Mouse (Mus musculus) right cerebral cortex, adult 18-20 months (tissue): ENCODE results near the gene Hist1h4c.
A peak's percentile ranks its signal among the peaks of the same experiment; 100 is the strongest.
"Not testable (repeated sequence)": the region's sequence is repeated elsewhere in the genome, so short reads cannot be mapped to it uniquely, and the experiment has no call there.

Experiments used
- DNase-seq: peaks from one replicate; pipeline ENCODE4 v3.0.0; 2022; ENCODE audit warnings: mixed read lengths

Gene Hist1h4c

GRCm38 (mm10) chr13:23728472-23729191, 30.4 kb upstream of the Hist1h4c start:
- DNase-seq: no peak

- no peak for DNase-seq
These were observed 27.0 kb upstream of the Hist1h4c start for GRCm38 (mm10) chr13:23725213-23725612.

DNA sequence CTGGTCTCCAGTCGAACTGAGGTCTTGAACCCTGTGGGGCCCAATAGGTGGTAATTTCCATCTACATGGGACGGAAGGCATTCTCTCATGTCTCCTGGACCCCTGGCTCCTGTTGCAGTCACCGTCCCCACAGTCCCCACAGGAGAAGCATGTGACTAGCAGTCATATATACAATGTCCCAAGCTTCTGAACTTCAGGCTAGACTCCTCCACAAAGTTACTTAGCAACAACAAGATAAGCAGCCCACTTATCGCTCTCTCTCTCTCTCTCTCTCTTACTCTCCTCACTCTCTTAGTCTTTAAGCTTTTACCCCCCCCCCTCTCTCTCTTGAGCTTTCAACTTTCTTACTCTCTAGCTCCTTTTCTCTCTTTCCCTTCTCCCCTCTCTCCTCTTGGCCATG, 26.0 kb upstream of the Hist1h4c start:
- DNase-seq: no peak

- DNase-seq: not testable (repeated sequence)
These were observed 19.5 kb upstream of the Hist1h4c start for GRCm38 (mm10) chr13:23717593-23718245.

- no peak for DNase-seq
These were observed 18.9 kb upstream of the Hist1h4c start for GRCm38 (mm10) chr13:23717176-23717575.

GRCm38 (mm10) chr13:23716261-23717042, 18.2 kb upstream of the Hist1h4c start:
- no peak for DNase-seq

- DNase-seq: peak; percentile 39
These were observed 12.3 kb upstream of the Hist1h4c start, which contains the start of gene Hfe for GRCm38 (mm10) chr13:23710374-23711089. Gene Hfe (minus strand): TSS chr13:23710854.

- DNase-seq: no peak
These were observed 11.6 kb upstream of the Hist1h4c start for GRCm38 (mm10) chr13:23709714-23710373.

GRCm38 (mm10) chr13:23708654-23709053, 10.4 kb upstream of the Hist1h4c start:
- DNase-seq: no peak

DNA sequence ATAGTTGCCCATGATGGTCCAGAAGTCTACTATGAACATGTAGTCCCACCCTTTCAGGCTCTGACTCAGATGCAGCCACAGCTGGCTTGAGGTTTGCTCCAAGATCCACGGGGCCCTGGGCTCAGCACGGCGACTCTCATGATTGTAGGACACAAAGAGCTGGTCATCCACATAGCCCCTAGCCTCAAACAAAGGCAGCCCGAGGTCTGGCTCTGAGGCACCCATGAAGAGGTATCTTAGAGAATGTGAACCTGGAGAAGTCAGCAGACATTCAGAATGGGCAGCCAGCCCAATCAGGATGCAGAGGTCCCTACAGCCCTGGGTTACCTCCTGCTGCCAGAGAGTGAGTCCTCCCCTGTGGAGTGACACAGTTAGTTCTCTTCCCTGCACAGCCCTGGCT, 9.8 kb upstream of the Hist1h4c start:
- DNase-seq: no peak

DNA sequence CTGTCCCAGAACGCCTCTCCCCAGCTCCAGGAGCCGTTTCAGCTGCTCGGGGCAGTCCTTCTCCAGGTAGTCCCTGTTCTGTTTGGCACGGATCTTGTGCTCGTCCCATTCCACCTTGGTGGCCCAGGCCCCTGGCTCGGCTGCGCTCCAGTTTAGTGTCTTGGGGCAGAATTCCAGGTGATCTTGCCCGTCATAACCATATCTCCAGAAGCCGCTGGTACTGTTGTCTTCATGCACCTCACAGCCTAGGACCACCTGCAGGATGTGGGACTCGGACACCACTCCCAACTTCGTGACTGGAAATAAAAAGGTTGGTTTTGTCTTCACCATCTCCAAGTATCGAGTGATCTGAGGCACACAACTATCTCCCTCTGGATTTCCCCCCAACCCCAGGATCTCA, 8.5 kb upstream of the Hist1h4c start:
- DNase-seq: no peak

DNA sequence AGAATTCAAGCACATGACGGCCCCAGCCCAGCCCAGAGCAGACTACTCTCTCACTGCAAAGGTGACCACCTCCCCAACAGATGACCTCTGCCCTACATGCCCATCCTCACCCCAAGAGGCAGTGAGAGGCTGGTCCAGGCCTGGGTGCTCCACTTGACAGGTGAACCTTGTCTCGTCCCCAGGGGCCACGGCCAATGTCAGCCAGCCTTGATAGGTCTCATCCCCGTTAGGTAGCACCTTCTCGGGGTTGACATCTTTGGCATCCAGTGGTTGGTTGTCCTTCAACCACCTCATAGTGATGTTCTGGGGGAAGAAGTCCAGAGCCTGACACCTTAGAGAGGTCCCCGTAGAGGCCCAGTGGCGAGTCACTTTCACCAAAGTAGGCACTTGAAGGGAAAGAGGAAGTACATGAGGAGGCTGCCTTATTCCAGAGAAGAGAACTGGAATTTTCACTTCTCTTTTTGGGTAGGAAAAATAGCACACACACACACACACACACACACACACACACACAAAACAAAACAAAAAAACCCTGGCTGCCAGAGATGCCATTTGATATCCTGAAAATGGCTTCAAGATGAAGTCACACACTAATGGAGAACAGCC, 7.6 kb upstream of the Hist1h4c start:
- DNase-seq: no peak

DNA sequence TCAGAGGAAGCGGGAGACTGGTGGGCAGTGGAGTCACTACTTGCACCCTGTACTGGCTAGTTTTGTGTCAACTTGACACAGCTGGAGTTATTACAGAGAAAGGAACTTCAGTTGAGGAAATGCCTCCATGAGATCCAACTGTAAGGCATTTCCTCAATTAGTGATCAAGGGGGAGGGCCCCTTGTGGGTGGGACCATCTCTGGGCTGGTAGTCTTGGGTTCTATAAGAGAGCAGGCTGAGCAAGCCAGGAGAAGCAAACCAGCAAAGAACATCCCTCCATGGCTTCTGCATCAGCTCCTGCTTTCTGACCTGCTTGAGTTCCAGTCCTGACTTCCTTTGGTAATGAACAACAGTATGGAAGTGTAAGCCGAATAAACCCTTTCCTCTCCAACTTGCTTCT, 4.5 kb upstream of the Hist1h4c start:
- not testable (repeated sequence) for DNase-seq

DNA sequence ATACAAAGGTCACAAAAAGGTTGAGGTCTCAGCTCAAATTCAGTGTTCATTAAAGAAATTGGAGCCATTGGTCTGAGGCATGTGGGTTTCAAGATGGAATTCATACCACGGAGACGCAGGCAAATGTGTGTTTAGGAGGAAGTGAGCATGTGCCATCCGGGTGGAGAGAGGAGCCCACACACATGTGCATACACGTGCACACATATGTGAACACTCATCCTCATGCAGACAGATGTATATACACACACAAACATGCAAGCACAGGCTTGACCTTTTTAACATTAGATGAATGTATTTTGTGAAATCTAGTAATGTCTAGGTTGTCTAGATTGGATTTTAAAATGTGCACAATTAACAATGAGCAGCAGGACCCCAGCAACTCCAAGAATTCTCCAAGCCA, 4.0 kb upstream of the Hist1h4c start:
- no peak for DNase-seq

DNA sequence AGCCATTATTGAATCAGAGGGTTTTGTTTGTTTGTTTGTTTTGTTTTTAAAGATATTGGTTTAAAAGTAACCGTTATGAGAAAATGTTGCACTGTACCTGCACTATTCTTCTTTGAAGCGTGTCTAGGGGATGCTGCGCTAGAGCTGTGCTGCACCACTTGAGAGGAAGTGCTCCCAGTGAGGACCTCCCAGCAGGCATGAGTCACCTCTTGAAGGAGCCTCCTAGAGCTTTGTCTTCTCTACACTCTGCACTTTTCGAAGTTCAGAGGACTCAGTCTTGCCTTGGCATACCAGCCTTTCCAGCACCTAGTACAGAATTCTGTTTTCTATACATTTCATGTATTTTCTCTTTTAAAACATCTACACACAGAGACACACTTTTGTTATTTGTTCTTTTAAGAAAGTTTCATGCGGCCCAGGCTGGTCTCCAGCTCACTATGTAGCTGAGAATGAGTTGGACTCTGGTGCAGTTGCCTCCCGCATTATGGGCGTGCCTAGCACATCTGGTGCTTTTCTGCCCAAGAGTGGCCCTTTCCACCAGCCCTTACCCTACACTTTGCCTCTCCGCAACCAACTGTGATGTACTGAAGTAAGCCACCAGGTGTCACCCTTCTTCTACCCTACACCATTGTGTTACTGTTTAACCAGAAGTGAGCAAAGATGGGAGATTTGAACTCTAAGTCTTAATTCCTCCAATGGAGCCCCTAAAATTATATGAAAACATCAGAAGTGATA, 2.7 kb upstream of the Hist1h4c start:
- DNase-seq: peak; percentile 73

- no peak for DNase-seq
These were observed 1.5 kb upstream of the Hist1h4c start for GRCm38 (mm10) chr13:23699767-23700166.

DNA sequence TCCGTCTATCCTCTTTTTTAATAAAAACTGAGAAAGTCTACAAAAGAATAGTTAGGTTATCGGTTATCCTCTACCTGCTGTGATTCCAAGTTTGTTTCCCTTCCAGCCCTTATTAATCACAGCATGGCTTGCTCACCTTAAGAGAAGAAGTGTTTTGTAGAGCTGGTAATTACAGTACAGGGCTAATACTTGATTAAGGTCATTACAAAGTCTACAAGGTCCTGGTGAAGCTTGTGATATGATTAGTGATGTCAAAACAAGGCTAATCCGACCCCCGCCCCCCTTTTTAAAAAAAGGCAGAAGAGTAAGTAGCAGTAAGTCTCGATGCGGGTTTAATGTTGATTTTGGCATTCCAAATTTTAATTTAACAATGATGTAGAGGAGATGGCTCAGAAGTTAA, 742 bp upstream of the Hist1h4c start:
- DNase-seq: no peak

GRCm38 (mm10) chr13:23697491-23698299, 559 bp downstream of the Hist1h4c start:
- peak; percentile 60 for DNase-seq

- DNase-seq: no peak
These were observed 2.2 kb downstream of the Hist1h4c start for GRCm38 (mm10) chr13:23696061-23696474.

GRCm38 (mm10) chr13:23695514-23695913, 2.7 kb downstream of the Hist1h4c start, which contains the start of gene Hist1h1t:
Gene Hist1h1t (plus strand): TSS chr13:23695814.
- no peak for DNase-seq
